Mouse (Mus musculus) megakaryocyte progenitor cell, adult 5-6 weeks (primary cell): Measurements from ENCODE around the gene Olfr984. TPM values are rescaled to one million over a fixed set of nuclear protein-coding genes. Genes with fewer than 3 reads are reported as not detected.

Source experiments
- ATAC-seq: replicated peaks from 2 replicates; pipeline ENCODE4 v1.8.0; 2016; ENCODE audit warnings: mild to moderate bottlenecking, moderate TSS enrichment, inconsistent platforms; ENCODE audit not compliant: poor library complexity
- total RNA-seq, 2 experiments: library from RNA; stranded (forward) in 1 of 2; stranded (reverse) in 1 of 2; fragments of 157-497, 149-512 nt in 1 of 2; fragments of 200-1000 nt in 1 of 2; gene quantifications; 2 replicates each; pipeline versions ENCODE4 v1.2.3 to v1.2.4; 2015 to 2017

Gene Olfr984
- not detected in 2 replicates for total RNA-seq (2015)
- total RNA-seq (2017), result not detected in 2 replicates

GRCm38 (mm10) chr9:40114106-40114505 lies at the start of gene Olfr984:
TSS of gene Olfr984 (minus strand) at chr9:40114206.
- no peak for ATAC-seq

- no peak for ATAC-seq
Measured at GRCm38 (mm10) chr9:40155118-40155644, 41.2 kb upstream of the Olfr984 start.

GRCm38 (mm10) chr9:40141544-40141943 lies 27.5 kb upstream of the Olfr984 start:
- no peak for ATAC-seq

- no peak for ATAC-seq
Measured at GRCm38 (mm10) chr9:40139484-40139883, 25.5 kb upstream of the Olfr984 start.

- peak; percentile 98 for ATAC-seq
Measured at GRCm38 (mm10) chr9:40136987-40137688, 23.1 kb upstream of the Olfr984 start.

- no peak for ATAC-seq
Measured at GRCm38 (mm10) chr9:40130556-40130955, 16.6 kb upstream of the Olfr984 start.

GRCm38 (mm10) chr9:40130084-40130483 lies 16.1 kb upstream of the Olfr984 start, which contains the start of gene Olfr985:
TSS of gene Olfr985 (minus strand) at chr9:40130184.
- ATAC-seq, result no peak

- peak; percentile 20; the same call in 1 of the 2 replicates for ATAC-seq
Measured at GRCm38 (mm10) chr9:40117287-40117659, 3.3 kb upstream of the Olfr984 start.

- peak; percentile 100 for ATAC-seq
Measured at GRCm38 (mm10) chr9:40116645-40117286, 2.8 kb upstream of the Olfr984 start.

- no peak for ATAC-seq
Measured at GRCm38 (mm10) chr9:40094769-40095168, 19.2 kb downstream of the Olfr984 start.

- no peak for ATAC-seq
Measured at GRCm38 (mm10) chr9:40093495-40093894, 20.5 kb downstream of the Olfr984 start, which contains the start of gene Olfr983. TSS of gene Olfr983 (minus strand) at chr9:40093595.

GRCm38 (mm10) chr9:40073529-40073928 lies 40.5 kb downstream of the Olfr984 start, which contains the start of gene Olfr982:
TSS of gene Olfr982 (plus strand) at chr9:40073829.
- no peak for ATAC-seq

- no peak for ATAC-seq
Measured at GRCm38 (mm10) chr9:40050138-40050537, 63.9 kb downstream of the Olfr984 start.

Other genes with a start within 250 kb of the Olfr984 start
- gene Olfr972, start 247.8 kb downstream of the Olfr984 start, total RNA-seq (2015), result not detected in 2 replicates
- gene Olfr972, start 247.8 kb downstream of the Olfr984 start, total RNA-seq (2017), result not detected in 2 replicates
- gene Olfr229, start 206.9 kb downstream of the Olfr984 start, total RNA-seq (2015), result not detected in 2 replicates
- not detected in 2 replicates for gene Olfr229, start 206.9 kb downstream of the Olfr984 start, total RNA-seq (2017)
- gene Olfr974, start 176.7 kb downstream of the Olfr984 start, total RNA-seq (2015), result not detected in 2 replicates
- gene Olfr974, start 176.7 kb downstream of the Olfr984 start, total RNA-seq (2017), result not detected in 2 replicates
- not detected in 2 replicates for gene Olfr975, start 162.2 kb downstream of the Olfr984 start, total RNA-seq (2015)
- gene Olfr975, start 162.2 kb downstream of the Olfr984 start, total RNA-seq (2017), result not detected in 2 replicates
- not detected in 2 replicates for gene Olfr976, start 153.1 kb downstream of the Olfr984 start, total RNA-seq (2015)
- gene Olfr976, start 153.1 kb downstream of the Olfr984 start, total RNA-seq (2017), result not detected in 2 replicates
- gene Olfr978, start 122.1 kb downstream of the Olfr984 start, total RNA-seq (2015), result not detected in 2 replicates
- not detected in 2 replicates for gene Olfr978, start 122.1 kb downstream of the Olfr984 start, total RNA-seq (2017)
- not detected in 2 replicates for gene Olfr979, start 110.7 kb downstream of the Olfr984 start, total RNA-seq (2015)
- gene Olfr979, start 110.7 kb downstream of the Olfr984 start, total RNA-seq (2017), result not detected in 2 replicates
- not detected in 2 replicates for gene Olfr980, start 104.6 kb downstream of the Olfr984 start, total RNA-seq (2015)
- gene Olfr980, start 104.6 kb downstream of the Olfr984 start, total RNA-seq (2017), result not detected in 2 replicates
- not detected in 2 replicates for gene Olfr981, start 92.7 kb downstream of the Olfr984 start, total RNA-seq (2015)
- not detected in 2 replicates for gene Olfr981, start 92.7 kb downstream of the Olfr984 start, total RNA-seq (2017)
- gene Olfr982, start 40.4 kb downstream of the Olfr984 start, total RNA-seq (2015), result not detected in 2 replicates
- gene Olfr982, start 40.4 kb downstream of the Olfr984 start, total RNA-seq (2017), result not detected in 2 replicates
- gene Olfr983, start 20.6 kb downstream of the Olfr984 start, total RNA-seq (2015), result not detected in 2 replicates
- not detected in 2 replicates for gene Olfr983, start 20.6 kb downstream of the Olfr984 start, total RNA-seq (2017)
- not detected in 2 replicates for gene Olfr985, start 16.0 kb upstream of the Olfr984 start, total RNA-seq (2015)
- not detected in 2 replicates for gene Olfr985, start 16.0 kb upstream of the Olfr984 start, total RNA-seq (2017)
- gene Tmem225, start 33.9 kb upstream of the Olfr984 start, total RNA-seq (2015), result not detected in 2 replicates
- gene Tmem225, start 33.9 kb upstream of the Olfr984 start, total RNA-seq (2017), result not detected in 2 replicates
- not detected in 2 replicates for gene Olfr986, start 66.7 kb upstream of the Olfr984 start, total RNA-seq (2015)
- gene Olfr986, start 66.7 kb upstream of the Olfr984 start, total RNA-seq (2017), result not detected in 2 replicates
- gene Zfp202, start 78.1 kb upstream of the Olfr984 start, total RNA-seq (2015), result 3.0 and 4.6 TPM in 2 replicates
- gene Zfp202, start 78.1 kb upstream of the Olfr984 start, total RNA-seq (2017), result 2.3 and 4.9 TPM in 2 replicates
- 0.17 TPM in 1 of 2 replicates, not detected in the other for gene Scn3b, start 155.0 kb upstream of the Olfr984 start, total RNA-seq (2015)
- gene Scn3b, start 155.0 kb upstream of the Olfr984 start, total RNA-seq (2017), result 0.10 TPM in 1 of 2 replicates, not detected in the other